Mouse (Mus musculus): ENCODE results near the gene Gm867.

The Gm867 gene

DNA sequence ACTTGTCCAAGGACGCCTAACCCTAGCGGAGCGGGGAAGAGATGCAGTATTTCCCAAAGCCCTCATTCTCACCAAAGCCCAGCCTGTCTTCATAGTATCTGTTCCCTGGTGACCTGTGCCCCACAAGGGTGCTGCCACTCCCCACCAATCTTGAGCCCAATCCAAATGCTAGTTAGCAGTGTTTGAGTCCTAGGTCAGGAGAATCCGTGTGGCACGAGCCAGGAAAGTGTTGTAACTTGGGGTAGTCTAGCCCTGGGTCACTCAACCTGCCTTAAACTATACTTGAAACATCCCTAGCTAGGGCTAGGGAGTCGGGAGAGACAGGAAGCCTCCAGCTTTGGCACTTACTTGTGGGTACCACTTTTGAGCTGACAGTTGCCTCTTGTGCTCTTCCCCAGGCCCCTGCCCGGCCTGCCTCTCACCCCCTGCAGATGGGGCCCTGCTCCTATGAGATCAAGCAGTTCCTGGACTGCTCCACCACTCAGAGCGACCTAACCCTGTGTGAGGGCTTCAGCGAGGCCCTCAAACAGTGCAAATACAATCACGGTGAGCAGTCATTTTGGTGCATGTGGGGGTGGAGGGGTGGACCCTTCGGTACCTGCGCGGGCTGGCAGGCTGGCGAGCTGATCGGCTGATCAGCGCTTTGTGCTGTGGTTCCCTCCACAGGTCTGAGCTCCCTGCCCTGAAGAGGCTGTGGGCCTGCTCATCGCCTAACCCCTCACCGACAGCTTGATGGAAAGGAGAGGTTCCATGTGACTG is 3.4 kb downstream of the Gm867 start:
- WGBS = 49% methylated on average over 18 of the region's 18 CpGs

DNA sequence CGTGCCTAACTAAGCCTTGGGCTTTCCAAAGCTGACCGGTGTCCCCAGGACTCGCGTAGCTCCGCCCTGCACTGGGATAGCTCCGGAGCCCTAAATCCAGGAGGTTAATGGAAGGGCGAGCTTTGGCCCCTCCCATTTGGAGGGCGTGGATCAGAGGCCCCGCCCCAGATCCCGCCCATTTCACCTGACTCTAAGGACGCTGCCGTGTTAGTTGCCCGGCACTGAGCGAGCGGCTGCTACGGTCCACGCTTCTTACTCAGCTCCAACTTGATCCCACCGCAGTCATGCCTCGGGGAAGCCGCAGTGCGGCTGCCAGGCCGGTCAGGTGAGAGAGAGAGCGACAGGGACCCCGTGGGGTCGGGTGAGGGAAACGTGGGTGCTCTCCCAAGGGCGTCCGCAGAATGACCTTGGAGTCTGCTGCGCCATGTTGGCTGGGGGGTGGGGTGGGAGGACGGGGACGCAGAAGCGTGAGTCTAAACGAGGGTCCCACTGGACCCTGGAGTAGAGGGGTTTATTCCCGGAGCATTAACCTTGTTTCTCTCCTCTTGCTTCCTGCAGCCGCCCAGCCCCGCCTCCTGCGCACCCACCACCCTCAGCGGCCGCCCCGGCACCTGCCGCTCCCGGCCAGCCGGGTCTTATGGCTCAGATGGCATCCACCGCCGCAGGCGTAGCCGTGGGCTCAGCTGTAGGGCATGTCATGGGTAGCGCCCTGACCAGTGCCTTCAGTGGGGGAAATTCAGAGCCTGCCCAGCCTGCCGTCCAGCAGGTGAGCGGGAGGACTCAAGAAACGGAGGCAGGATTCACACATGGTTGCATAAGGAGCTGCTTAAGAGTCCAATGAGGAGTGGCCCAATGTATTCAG is 4.6 kb downstream of the Gm867 start, which contains the start of gene Mmp11:
Mmp11 (minus strand) TSS at position 817 of the 862 bp plus-strand sequence.
- WGBS = 5% methylated on average over 51 of the region's 51 CpGs

DNA sequence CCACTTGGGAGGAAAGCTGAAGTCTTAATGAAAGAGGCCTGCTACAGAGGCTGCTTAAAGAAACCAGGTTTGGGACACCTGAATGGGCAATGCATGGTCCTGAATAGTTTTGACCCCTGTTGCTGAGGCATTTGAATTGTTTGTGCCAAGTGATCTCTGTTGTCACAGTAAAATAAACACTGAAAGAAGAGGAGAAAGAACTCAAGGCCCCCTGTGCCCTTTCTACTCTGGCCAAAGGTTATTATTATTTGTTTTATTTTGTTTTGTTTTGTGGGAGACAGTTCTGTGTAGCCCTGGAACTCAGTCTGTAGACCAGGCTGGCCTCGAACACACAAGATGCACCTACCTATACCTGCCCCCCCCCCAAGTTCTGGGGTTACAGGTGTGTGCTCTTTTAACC is 5.5 kb downstream of the Gm867 start:
- WGBS = 55% methylated on average over 1 of the region's 1 CpGs

DNA sequence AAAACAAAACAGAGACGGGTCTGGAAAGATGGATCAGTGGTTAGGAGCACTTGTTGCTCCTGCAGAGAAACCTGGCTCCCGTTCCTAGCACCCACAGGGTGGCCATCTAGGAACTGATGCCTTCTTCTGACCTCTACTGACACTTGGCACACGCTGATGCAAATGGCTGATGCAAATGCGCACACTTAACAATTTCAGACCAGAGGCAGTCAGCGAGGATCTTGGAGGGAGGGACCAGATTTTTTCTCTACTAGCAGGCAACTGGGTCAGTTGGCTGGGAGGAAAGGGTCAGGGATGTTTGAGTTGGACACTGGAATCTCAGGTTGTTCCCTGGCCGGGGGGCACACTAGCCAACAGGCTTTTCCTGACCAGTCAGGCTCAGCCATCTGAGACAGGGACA is 7.6 kb downstream of the Gm867 start, which contains the start of gene Chchd10:
Chchd10 (plus strand) TSS at position 240 of the 400 bp plus-strand sequence.
- WGBS = 70% methylated on average over 6 of the region's 6 CpGs

DNA sequence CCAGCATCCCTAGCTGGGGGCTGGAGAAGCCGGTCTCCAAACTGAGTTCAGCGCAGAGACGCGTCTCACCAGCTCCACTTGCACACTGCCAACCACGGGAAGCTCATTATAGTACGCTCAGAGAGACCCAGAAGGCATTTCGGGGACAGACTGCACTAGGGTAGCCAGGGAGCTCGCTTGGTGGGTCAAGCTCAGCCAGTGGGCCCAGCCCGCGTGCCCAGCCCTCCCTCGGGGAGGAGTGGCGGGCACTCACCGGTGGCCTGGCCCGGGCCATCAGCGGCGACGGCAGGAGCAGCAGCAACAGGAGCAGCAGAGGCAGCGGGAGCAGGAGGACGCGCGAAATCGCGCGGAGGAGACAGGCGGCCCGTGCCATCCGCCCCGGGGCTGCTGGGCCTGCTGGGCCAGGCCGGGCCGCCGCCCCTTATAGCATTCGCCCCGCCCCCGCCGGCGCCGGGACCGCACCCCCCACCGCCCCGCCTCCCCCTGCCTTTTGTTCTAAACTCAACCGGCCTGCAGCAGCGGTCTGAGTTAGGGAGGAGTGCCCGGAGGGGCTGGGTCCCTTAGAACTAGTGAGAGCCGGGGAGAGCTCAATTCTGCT is 8.3 kb downstream of the Gm867 start:
- WGBS = 3% methylated on average over 44 of the region's 44 CpGs

DNA sequence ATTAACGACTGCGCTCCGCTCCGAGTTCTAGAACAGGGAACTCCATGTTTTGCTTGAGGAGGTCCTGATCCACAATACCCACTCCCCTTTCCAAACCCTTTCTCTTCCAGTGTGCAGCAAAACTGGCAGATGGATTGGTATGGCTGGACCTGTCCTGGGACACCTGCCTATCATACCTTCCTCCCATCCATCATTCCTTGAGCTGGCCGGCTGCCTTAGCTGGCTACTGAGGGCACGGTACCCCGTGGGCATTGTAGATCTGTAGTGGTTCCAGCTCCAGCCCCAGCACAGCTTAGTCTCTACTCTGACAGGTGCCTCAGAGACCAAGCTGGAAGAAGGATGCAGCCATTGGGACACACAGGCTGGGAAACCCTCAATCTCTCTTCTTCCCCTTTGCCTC is 9.2 kb downstream of the Gm867 start:
- WGBS = 47% methylated on average over 7 of the region's 7 CpGs

DNA sequence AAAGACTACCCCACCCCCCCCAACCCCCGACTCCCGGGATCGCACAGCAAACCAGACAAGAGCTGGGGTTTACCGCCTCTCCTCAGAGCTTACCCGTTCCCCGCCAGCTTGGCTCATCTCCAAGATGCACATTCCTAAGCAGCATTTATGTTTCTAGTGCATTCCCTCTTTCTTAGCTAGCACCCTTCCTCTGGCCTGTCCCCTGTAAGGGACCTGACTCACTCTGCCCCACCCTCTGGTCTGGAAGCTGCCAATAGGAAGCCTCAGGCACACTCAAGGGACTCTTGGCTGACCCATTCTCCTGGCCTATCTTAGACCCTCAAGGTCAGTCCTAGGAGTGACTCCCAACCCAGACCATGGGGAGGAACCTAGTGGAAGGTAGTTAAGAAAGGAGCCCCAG is 10.2 kb downstream of the Gm867 start:
- 38% methylated on average over 6 of the region's 6 CpGs for WGBS

DNA sequence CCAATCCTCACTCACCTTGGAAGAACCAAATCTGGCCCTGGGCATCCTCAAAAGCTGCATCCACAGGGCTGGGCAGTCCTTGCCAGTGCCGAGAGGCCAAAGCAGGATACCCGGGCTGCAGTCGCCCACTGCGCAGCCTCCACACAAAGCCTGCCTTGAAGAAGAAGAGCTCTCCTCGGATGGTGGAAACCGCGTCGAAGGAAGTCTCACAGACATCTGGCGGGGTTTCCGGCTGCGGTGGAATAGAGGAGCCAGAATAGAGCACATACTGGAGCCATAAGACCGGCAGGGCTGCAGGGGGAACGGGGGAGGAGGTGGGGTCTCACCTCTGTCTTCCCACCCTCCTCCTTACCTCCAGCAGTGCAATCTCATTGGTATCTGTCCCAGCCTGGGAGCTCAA is 14.1 kb downstream of the Gm867 start:
- 76% methylated on average over 13 of the region's 13 CpGs for WGBS

DNA sequence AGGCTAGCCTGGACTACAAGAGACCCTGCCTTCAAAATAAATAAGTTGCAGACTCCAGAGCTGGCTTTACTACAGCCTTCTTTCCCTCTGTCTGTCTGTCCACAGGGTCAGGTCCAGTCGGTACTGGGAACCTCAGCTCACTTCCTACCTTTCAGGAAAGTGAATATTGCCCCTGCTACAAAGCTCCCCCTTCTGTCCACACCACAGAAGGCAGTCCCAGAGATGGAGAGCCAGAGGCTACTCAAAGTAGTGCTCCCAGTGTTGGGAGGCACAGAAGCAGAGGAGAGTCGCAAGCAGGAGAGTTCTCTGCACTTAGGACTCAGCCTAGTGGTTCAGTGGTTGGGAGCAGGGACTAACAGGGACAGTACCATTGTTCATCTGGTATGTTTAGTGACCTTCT is 16.1 kb downstream of the Gm867 start:
- 70% methylated on average over 2 of the region's 2 CpGs for WGBS

DNA sequence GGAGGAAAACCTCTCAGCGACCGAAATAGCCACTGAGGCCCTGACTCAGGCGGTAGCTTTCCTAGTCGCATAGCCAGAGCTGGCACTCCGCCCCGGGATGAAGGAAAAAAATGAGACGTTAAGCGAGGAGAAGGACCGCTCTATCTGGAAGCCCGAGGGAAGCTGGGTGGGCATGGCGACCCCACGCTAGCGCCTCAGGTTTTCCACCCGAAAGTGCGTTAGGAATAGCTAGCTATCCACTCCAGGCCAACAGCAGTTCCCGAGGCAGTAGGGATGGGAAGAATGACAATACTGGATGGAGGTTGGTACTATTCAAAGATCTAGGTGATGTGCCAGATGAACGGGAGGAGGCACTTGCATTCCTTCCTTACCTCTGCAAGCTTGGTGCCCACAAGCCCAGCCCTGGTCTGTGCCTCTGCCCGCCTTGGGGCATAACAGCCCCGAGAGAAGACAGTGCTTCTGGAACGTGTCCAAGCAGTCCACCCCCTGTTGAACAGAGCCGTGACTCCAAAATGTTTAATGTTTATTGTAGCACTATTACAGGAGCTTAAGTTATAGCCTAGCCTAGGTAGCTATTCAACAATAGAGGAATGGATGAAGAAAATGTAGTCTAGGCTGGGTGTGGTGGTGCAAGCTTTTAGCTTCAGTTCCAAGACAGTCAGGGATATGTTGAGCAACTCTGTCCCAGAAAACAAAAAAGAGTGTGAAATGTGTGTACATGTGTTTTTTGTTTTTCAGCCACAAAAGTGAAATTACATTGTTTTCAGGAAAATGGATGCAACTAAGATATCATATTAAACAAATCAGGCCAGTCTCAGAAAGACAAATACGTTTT is 18.5 kb downstream of the Gm867 start:
- WGBS = 3% methylated on average over 22 of the region's 22 CpGs

DNA sequence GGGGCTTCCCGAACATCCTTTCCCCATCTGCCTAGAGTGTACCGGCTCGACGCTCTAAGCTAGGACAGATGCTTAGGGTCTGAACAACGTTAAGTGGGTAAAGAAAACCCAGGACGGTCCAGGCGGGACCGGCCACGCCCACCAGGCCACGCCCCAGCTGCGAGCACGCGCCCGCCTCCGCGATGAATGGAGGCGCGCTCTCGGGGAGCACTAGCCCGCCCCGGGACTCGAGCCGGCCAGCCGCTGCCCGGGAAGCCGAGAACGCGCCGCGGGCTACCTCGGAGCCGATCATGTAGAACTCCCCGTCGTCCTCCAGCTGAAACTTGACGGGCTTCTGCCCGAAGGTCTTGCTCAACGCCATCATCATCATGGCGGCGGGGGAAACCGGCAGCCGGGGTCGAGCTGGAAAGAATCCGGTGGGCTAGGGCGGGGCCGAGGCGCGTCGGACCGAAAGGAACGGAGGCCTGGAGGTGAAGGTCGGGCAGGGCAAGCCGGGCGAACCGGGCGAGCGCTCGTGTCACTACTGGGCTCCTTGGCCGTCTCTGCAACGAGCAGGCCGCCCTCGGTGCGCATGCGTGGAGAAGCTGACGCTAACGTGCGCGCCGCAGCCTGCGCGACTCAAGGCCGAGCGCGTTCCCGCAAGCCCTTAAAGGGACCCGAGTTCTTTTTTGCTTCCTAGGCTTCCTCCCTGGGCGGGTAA is 19.3 kb downstream of the Gm867 start, which contains the start of gene Smarcb1:
Smarcb1 (minus strand) TSS at position 592 of the 700 bp plus-strand sequence.
- under 1% methylated on average over 76 of the region's 76 CpGs for WGBS

DNA sequence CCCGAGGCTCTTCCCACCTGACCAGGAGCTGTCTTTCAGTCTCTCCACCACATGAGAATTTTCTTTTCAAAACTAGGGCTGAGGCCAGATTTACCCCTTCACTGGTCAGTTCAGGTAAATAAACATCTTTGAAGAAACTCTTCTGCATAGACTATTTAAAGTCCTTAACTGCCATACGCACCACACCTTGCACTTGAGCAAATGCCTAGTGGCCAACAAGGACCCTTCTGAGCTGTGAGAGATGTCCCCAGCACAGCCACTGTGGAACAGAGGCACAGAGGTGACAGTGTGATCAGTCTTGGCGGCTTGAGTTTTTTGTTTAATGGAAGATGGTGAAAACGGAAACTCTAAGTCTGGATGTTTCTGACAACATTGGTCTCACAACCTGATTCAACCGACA is 21.4 kb downstream of the Gm867 start:
- WGBS = 81% methylated on average over 5 of the region's 5 CpGs

DNA sequence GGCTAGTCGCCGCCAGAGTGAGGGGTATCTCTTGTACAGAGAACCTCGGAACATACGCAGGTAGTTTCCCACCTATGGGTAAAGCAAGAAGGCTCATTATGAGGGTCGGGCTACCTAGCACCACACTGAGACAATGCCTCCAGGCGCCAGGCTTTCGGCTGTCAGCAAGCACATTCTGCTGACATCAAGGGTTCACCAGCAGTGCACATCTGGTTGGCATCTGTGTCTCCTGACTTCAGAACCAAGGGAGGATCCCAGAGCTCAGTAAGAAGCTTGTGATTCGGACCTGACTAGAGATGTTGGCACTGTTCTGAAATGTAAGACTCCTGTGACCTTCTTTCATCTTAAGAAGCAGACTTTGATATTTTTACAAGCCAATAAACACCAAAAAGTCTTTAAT is 23.6 kb downstream of the Gm867 start:
- 87% methylated on average over 8 of the region's 8 CpGs for WGBS

DNA sequence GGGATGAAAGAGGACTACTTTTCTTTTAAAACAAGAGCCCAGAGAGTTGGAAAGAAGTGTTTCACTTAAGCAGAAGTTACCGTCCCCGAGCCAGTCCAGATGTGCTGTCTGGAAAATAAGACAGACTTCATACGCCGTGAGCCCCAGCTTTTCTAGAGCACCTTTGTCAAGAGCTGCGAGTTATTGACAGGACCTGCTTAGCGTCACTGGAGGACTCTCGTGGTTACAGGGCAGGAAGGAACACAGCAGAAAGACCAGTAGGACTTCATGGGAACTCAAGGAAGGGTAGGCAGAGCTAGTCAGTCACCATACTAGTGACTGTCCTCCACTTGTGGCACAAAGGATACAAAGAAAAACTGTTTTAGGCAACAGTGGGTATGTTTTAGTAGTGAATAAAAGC is 24.9 kb downstream of the Gm867 start:
- WGBS = 81% methylated on average over 7 of the region's 7 CpGs

DNA sequence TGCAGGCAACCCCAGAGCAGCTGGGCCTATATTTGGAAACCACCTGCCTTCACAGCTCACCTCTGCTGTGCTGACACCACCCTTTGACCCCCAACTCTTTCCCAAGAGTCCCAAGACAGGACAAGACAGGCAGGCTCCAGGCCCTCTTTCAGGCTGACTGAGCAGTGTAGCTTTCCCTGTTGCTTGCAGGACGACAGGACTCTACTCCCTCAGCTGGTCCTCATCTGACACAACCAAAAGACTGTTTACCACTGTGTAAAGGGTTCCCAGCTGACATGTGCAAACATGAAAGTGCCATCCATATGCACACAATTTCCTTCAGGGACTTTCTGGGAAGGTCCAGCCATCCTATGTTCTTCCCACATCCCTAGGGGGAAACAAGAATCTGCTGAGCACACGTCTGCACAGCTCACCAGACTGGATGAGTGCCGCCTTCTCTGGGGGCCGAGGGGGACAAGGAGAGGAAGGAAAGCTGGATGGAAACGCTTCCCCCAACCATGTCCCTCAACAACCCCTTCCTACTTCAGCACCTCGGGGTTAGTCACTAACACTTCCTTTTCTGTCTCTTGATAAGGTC is 27.4 kb downstream of the Gm867 start:
- WGBS = 66% methylated on average over 6 of the region's 6 CpGs

DNA sequence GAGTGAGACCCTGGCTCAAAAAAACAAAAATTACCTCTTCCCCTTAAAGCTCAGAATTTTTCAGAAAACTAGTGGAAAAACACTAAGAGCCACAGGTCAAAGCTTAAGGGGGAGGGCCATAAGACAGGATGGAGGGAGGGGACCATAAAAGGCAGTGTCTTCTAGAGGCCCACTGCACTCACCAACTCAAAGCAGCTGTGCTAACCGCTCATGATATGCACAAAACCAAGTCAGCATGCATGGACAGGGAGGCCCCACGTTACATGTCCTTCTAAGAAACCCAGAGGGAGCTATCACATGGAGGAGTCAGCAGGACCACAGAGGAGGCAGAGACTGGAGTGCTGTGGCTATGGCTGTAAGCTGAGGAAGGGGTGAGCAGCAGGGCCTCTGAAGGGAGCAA is 29.8 kb downstream of the Gm867 start:
- 83% methylated on average over 2 of the region's 2 CpGs for WGBS

DNA sequence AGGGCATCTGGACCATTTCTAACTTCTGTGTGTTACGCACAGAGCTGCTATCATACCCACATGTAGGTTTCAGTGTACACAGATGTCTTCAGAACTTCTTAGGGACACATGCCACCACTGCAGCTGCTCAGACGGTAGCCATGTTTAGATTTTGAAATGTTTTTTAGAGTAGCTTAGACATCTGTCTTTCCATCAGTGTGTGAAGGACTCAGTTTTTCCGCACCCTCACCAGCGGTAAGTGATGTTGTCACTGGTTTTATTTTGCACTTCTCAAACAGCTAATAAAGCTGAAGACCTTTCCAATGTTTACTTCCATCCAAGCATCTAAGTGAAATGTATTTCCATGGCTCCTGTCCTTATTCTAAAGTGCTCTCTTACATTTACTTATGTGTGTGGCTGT is 33.6 kb downstream of the Gm867 start:
- 79% methylated on average over 4 of the region's 4 CpGs for WGBS

DNA sequence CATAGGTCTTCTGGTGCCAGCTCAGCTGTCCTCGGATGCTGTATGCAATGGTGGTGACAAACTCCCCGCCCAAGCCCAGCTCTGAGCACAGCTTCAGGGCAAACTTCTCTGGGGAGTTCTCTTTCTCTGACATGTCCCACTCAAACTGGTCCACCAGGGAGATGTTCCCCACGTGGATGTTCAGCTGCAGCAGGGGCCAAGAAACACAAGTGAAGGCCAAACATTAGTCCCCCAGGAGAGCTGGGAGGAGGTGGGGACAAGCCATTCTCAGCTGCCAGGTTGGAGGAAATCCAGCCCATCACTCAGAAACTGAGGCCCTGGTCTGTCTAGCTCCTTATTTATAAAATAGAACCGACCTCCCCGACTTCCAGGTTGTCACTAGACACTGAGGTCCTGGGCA is 36.1 kb downstream of the Gm867 start:
- WGBS = 78% methylated on average over 5 of the region's 5 CpGs

DNA sequence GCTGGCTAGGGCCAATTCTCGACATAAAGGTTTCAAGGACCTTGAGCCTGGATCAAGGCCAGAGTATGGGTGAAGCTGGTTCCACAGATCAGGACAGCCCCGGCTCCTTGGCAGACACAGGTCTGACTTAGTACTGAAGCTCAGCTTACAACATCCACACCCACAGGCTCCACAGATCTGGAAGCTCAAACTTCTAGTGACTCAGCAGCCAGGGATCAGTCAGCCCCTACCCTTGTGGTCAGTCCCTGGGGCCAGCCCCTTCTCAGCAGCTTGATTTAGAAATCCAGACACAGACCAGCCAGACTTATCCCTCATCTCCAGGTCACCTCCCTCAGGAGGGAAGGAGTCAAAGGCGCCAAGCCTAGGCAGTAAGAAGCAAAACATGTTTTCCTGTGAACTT is 41.6 kb downstream of the Gm867 start:
- 39% methylated on average over 3 of the region's 3 CpGs for WGBS

DNA sequence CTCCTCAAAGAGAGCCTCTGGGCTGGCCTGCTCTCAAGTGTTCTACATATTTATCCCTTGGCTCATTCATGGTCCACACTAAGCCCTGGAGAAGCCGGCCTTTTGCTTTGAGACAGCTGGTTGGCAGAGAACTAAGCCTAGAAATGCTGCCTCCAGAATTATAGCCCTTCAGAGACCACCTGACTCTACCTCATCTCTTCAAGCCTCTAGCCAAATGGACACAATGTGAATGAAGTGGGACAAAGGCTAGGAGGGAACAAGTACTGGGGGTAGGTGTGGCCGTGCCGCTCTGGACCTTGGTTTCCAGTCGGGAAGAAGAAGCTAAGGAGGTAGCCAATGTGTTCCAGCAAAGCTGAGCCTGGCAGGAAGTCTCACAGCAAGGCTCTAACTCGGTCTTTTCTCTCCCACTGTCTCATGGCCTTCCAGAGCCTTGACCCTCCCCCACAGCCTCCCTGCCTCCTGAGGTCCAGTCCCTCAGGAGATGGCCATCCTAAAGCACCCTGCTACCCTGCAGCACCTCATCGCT is 42.4 kb downstream of the Gm867 start:
- 52% methylated on average over 6 of the region's 6 CpGs for WGBS
